Mouse (Mus musculus): Measurements from ENCODE around the gene Gimap9. TPM values are rescaled to one million over a fixed set of nuclear protein-coding genes. Genes with fewer than 3 reads are reported as not detected.

Gimap9 gene
- polyA plus RNA-seq, 1 experiment: 49.6 TPM

- DNase-seq: no peak
- Histone ChIP-seq H3K36me3 (ENCODE audit: control insufficient read depth, insufficient read depth, low read length) (no peaks in the 10 kb centered on the region), H3K4me1 (replicated peaks; ENCODE audit: control insufficient read depth, insufficient read depth, low read length) (0 out of 2 replicates have a peak, but pooled peaks cover 3% of the 10 kb centered on the region), H3K4me3 (ENCODE audit: control insufficient read depth, insufficient read depth, low read length) (no peak overlapping the region), H3K27me3 (ENCODE audit: control insufficient read depth, insufficient read depth, low read length) (no peaks in the 10 kb centered on the region), H3K27ac (ENCODE audit: control insufficient read depth, insufficient read depth, low read length) (no peak overlapping the region)
- 90% methylated on average over 6 of the region's 6 CpGs for WGBS
- TF ChIP-seq CTCF (IDR thresholded peaks at IDR 0.05; ENCODE audit: borderline replicate concordance, control insufficient read depth, extremely low read depth, insufficient read depth, low read length, poor library complexity) (no peak), POLR2A (IDR thresholded peaks at IDR 0.05; ENCODE audit: control insufficient read depth, extremely low read depth, insufficient read depth, low read length, poor library complexity) (no peak)
Measured at GRCm38 (mm10) chr6:48641391-48641790, 34.5 kb upstream of the Gimap9 start.

- DNase-seq: no peak
- WGBS: 22% methylated on average over 4 of the region's 4 CpGs
- no peaks in the 10 kb centered on the region for H3K36me3 ChIP-seq (ENCODE audit: control insufficient read depth, insufficient read depth, low read length)
- no peak for TF ChIP-seq POLR2A (IDR thresholded peaks at IDR 0.05; ENCODE audit: control insufficient read depth, extremely low read depth, insufficient read depth, low read length, poor library complexity)
- TF ChIP-seq CTCF (IDR thresholded peaks at IDR 0.05; ENCODE audit: borderline replicate concordance, control insufficient read depth, extremely low read depth, insufficient read depth, low read length, poor library complexity): no peak
- H3K27me3 ChIP-seq (ENCODE audit: control insufficient read depth, insufficient read depth, low read length): no peaks in the 10 kb centered on the region
- peaks cover 4% of the 10 kb centered on the region for H3K4me1 ChIP-seq (replicated peaks; ENCODE audit: control insufficient read depth, insufficient read depth, low read length)
- no peak overlapping the region for H3K27ac ChIP-seq (ENCODE audit: control insufficient read depth, insufficient read depth, low read length)
- no peak overlapping the region for H3K4me3 ChIP-seq (ENCODE audit: control insufficient read depth, insufficient read depth, low read length)
Measured at GRCm38 (mm10) chr6:48642764-48643292, 33.1 kb upstream of the Gimap9 start.

- peaks cover 20% of the 10 kb centered on the region for H3K4me1 ChIP-seq (replicated peaks; ENCODE audit: control insufficient read depth, insufficient read depth, low read length)
- H3K27ac ChIP-seq (ENCODE audit: control insufficient read depth, insufficient read depth, low read length): no peak overlapping the region
- H3K4me3 ChIP-seq (ENCODE audit: control insufficient read depth, insufficient read depth, low read length): no peak overlapping the region
- TF ChIP-seq CTCF (IDR thresholded peaks at IDR 0.05; ENCODE audit: borderline replicate concordance, control insufficient read depth, extremely low read depth, insufficient read depth, low read length, poor library complexity) (no peak), POLR2A (IDR thresholded peaks at IDR 0.05; ENCODE audit: control insufficient read depth, extremely low read depth, insufficient read depth, low read length, poor library complexity) (no peak)
- DNase-seq: peak; percentile 78
- no peaks in the 10 kb centered on the region for H3K27me3 ChIP-seq (ENCODE audit: control insufficient read depth, insufficient read depth, low read length)
- peaks cover 11% of the 10 kb centered on the region for H3K36me3 ChIP-seq (ENCODE audit: control insufficient read depth, insufficient read depth, low read length)
- 6% methylated on average over 12 of the region's 12 CpGs for WGBS
Measured at GRCm38 (mm10) chr6:48645660-48646308, 30.1 kb upstream of the Gimap9 start.

GRCm38 (mm10) chr6:48646309-48646690 is 29.6 kb upstream of the Gimap9 start:
- Histone ChIP-seq H3K27me3 (ENCODE audit: control insufficient read depth, insufficient read depth, low read length) (no peaks in the 10 kb centered on the region), H3K27ac (ENCODE audit: control insufficient read depth, insufficient read depth, low read length) (no peak overlapping the region), H3K4me1 (replicated peaks; ENCODE audit: control insufficient read depth, insufficient read depth, low read length) (peaks cover 20% of the 10 kb centered on the region), H3K4me3 (ENCODE audit: control insufficient read depth, insufficient read depth, low read length) (no peak overlapping the region), H3K36me3 (ENCODE audit: control insufficient read depth, insufficient read depth, low read length) (peaks cover 17% of the 10 kb centered on the region)
- DNase-seq: no peak
- TF ChIP-seq POLR2A (IDR thresholded peaks at IDR 0.05; ENCODE audit: control insufficient read depth, extremely low read depth, insufficient read depth, low read length, poor library complexity) (no peak), CTCF (IDR thresholded peaks at IDR 0.05; ENCODE audit: borderline replicate concordance, control insufficient read depth, extremely low read depth, insufficient read depth, low read length, poor library complexity) (no peak)
- whole genome bisulfite sequencing: 83% methylated on average over 4 of the region's 4 CpGs

GRCm38 (mm10) chr6:48646995-48647394 is 28.9 kb upstream of the Gimap9 start, which contains the start of gene Gimap8:
Gimap8 (plus strand) TSS chr6:48647234.
- H3K27ac ChIP-seq (ENCODE audit: control insufficient read depth, insufficient read depth, low read length): peak within 1 kb of the TSS; percentile 72
- peaks cover 22% of the 10 kb centered on the region for H3K36me3 ChIP-seq (ENCODE audit: control insufficient read depth, insufficient read depth, low read length)
- DNase-seq: peak; percentile 90
- WGBS: 2% methylated on average over 3 of the region's 3 CpGs
- H3K4me3 ChIP-seq (ENCODE audit: control insufficient read depth, insufficient read depth, low read length): peak within 1 kb of the TSS; percentile 50
- peaks cover 20% of the 10 kb centered on the region for H3K4me1 ChIP-seq (replicated peaks; ENCODE audit: control insufficient read depth, insufficient read depth, low read length)
- H3K27me3 ChIP-seq (ENCODE audit: control insufficient read depth, insufficient read depth, low read length): no peaks in the 10 kb centered on the region
- TF ChIP-seq CTCF (IDR thresholded peaks at IDR 0.05; ENCODE audit: borderline replicate concordance, control insufficient read depth, extremely low read depth, insufficient read depth, low read length, poor library complexity): peak; percentile 64; the same call in 1 of the 2 replicates
- no peak for TF ChIP-seq POLR2A (IDR thresholded peaks at IDR 0.05; ENCODE audit: control insufficient read depth, extremely low read depth, insufficient read depth, low read length, poor library complexity)

GRCm38 (mm10) chr6:48647611-48648010 is 28.3 kb upstream of the Gimap9 start:
- 66% methylated on average over 2 of the region's 2 CpGs for WGBS
- Histone ChIP-seq H3K27ac (ENCODE audit: control insufficient read depth, insufficient read depth, low read length) (peak overlapping the region; percentile 72; the same call in 1 of the 2 replicates), H3K4me3 (ENCODE audit: control insufficient read depth, insufficient read depth, low read length) (peak overlapping the region; percentile 50), H3K36me3 (ENCODE audit: control insufficient read depth, insufficient read depth, low read length) (peaks cover 22% of the 10 kb centered on the region), H3K4me1 (replicated peaks; ENCODE audit: control insufficient read depth, insufficient read depth, low read length) (peaks cover 20% of the 10 kb centered on the region), H3K27me3 (ENCODE audit: control insufficient read depth, insufficient read depth, low read length) (no peaks in the 10 kb centered on the region)
- TF ChIP-seq CTCF (IDR thresholded peaks at IDR 0.05; ENCODE audit: borderline replicate concordance, control insufficient read depth, extremely low read depth, insufficient read depth, low read length, poor library complexity) (no peak), POLR2A (IDR thresholded peaks at IDR 0.05; ENCODE audit: control insufficient read depth, extremely low read depth, insufficient read depth, low read length, poor library complexity) (no peak)
- DNase-seq: no peak

Measured in thymus, adult 2 months (tissue).